Mouse (Mus musculus) fibroblast of lung, adult 2 months (primary cell): ENCODE results near the gene Bach2.

Source experiments
- DNase-seq: peaks from one replicate; pipeline ENCODE4 v3.0.0-alpha.2; 2011; ENCODE audit warnings: low read depth

The Bach2 gene

GRCm38 (mm10) chr4:32486654-32487398 is 248.2 kb downstream of the Bach2 start:
- DNase-seq: no peak

- no peak for DNase-seq
Measured at GRCm38 (mm10) chr4:32489186-32489585, 250.6 kb downstream of the Bach2 start.

GRCm38 (mm10) chr4:32491176-32491575 is 252.6 kb downstream of the Bach2 start:
- DNase-seq: no peak

- DNase-seq: no peak
Measured at GRCm38 (mm10) chr4:32492834-32493233, 254.2 kb downstream of the Bach2 start.

- DNase-seq: no peak
Measured at GRCm38 (mm10) chr4:32501780-32502179, 263.2 kb downstream of the Bach2 start.

GRCm38 (mm10) chr4:32502181-32502580 is 263.6 kb downstream of the Bach2 start:
- no peak for DNase-seq

GRCm38 (mm10) chr4:32504236-32504635 is 265.6 kb downstream of the Bach2 start:
- no peak for DNase-seq

GRCm38 (mm10) chr4:32506306-32506808 is 267.8 kb downstream of the Bach2 start:
- DNase-seq: no peak

- no peak for DNase-seq
Measured at GRCm38 (mm10) chr4:32507041-32507440, 268.4 kb downstream of the Bach2 start.

GRCm38 (mm10) chr4:32508572-32508971 is 270.0 kb downstream of the Bach2 start:
- no peak for DNase-seq

- DNase-seq: no peak
Measured at GRCm38 (mm10) chr4:32508996-32509395, 270.4 kb downstream of the Bach2 start.

GRCm38 (mm10) chr4:32509832-32510612 is 271.4 kb downstream of the Bach2 start:
- DNase-seq: no peak

- DNase-seq: no peak
Measured at GRCm38 (mm10) chr4:32510940-32511339, 272.3 kb downstream of the Bach2 start.

- no peak for DNase-seq
Measured at GRCm38 (mm10) chr4:32516126-32516525, 277.5 kb downstream of the Bach2 start.

- peak; percentile 36 for DNase-seq
Measured at GRCm38 (mm10) chr4:32518842-32519578, 280.4 kb downstream of the Bach2 start.

- DNase-seq: peak; percentile 35
Measured at GRCm38 (mm10) chr4:32520628-32521360, 282.2 kb downstream of the Bach2 start.

GRCm38 (mm10) chr4:32521361-32521740 is 282.7 kb downstream of the Bach2 start:
- no peak for DNase-seq

GRCm38 (mm10) chr4:32522013-32522412 is 283.4 kb downstream of the Bach2 start:
- no peak for DNase-seq

GRCm38 (mm10) chr4:32524282-32524681 is 285.7 kb downstream of the Bach2 start:
- no peak for DNase-seq

- DNase-seq: no peak
Measured at GRCm38 (mm10) chr4:32525000-32525399, 286.4 kb downstream of the Bach2 start.

- DNase-seq: no peak
Measured at GRCm38 (mm10) chr4:32526228-32526836, 287.7 kb downstream of the Bach2 start.
